Mouse (Mus musculus): ENCODE results near the gene Aqr. TPM values are rescaled to one million over a fixed set of nuclear protein-coding genes. Genes with fewer than 3 reads are reported as not detected.
"Not testable (repeated sequence)": the region's sequence is repeated elsewhere in the genome, so short reads cannot be mapped to it uniquely, and the experiment has no call there.

Aqr gene
- 60.8 and 63.2 TPM in 2 replicates for polyA plus RNA-seq (2014; fragmentation: Nextera tagmentation; extraction: Ambion mirVana)

DNA sequence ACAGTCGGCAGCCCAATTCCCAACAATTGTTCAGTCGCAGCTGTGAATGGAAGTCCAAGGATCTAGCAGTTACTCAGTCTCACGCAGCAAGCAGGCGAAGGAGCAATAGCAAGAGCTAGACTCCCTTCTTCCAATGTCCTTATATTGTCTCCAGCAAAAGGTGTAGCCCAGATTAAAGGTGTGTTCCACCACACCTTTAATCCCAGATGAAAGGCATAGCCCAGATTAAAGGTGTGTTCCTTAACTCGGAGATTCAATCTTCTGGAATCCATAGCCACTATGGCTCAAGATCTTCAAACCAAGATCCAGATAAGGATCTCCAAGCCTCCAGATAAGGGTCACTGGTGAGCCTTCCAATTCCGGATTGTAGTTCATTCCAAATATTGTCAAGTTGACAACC lies at the start of gene Aqr:
TSS of gene Aqr (minus strand) at position 101 of the 400 bp plus-strand sequence.
- not testable (repeated sequence) for H3K36me3 ChIP-seq (ENCODE audit: control insufficient read depth, insufficient read depth, low read length); DNase-seq (ENCODE audit: low spot score); H3K4me1 ChIP-seq (replicated peaks; ENCODE audit: control insufficient read depth, insufficient read depth, low read length); H3K27me3 ChIP-seq (ENCODE audit: control insufficient read depth, insufficient read depth, low read length); H3K9ac ChIP-seq (ENCODE audit: low read depth, low read length); H3K4me2 ChIP-seq (replicated peaks; ENCODE audit: low read depth, low read length); H3K27ac ChIP-seq (ENCODE audit: low read depth, low read length); H3K9me3 ChIP-seq (ENCODE audit: control insufficient read depth, low read length); ATAC-seq (ENCODE audit: low FRiP score); H3K4me3 ChIP-seq (ENCODE audit: low read depth, low read length)
- WGBS, result 89% methylated on average over 1 of the region's 6 CpGs

DNA sequence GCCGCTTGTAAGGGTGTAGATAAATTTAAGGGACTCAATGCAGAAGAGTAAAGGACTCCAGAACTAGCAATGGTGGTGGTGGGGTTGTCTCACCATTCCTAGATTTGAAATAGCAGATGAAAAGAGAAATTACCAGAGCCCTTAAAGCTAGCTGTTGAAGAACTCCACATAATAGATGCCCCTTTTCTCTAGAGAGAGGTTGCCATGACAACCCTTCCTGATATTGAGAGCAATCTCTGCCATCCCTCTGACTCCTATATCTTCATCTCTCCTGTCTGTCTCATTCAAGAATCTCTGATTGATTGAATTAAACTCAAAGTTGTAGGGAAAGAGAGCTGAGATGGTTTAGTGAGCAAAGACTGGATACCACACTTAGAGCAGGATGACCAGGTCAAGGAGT lies 49.7 kb upstream of the Aqr start:
- H3K27me3 ChIP-seq (ENCODE audit: control insufficient read depth, insufficient read depth, low read length), result no peaks in the 10 kb centered on the region
- no peaks in the 10 kb centered on the region for H3K36me3 ChIP-seq (ENCODE audit: control insufficient read depth, insufficient read depth, low read length)
- H3K9ac ChIP-seq (ENCODE audit: low read depth, low read length), result no peak overlapping the region
- H3K9me3 ChIP-seq (ENCODE audit: control insufficient read depth, low read length), result no peaks in the 10 kb centered on the region
- H3K4me1 ChIP-seq (replicated peaks; ENCODE audit: control insufficient read depth, insufficient read depth, low read length), result no peaks in the 10 kb centered on the region
- ATAC-seq (ENCODE audit: low FRiP score), result no peak
- WGBS, result 85% methylated on average over 1 of the region's 1 CpGs
- DNase-seq (ENCODE audit: low spot score), result peak; percentile 16
- no peak overlapping the region for H3K27ac ChIP-seq (ENCODE audit: low read depth, low read length)
- H3K4me3 ChIP-seq (ENCODE audit: low read depth, low read length), result no peak overlapping the region
- no peak overlapping the region for H3K4me2 ChIP-seq (replicated peaks; ENCODE audit: low read depth, low read length)

DNA sequence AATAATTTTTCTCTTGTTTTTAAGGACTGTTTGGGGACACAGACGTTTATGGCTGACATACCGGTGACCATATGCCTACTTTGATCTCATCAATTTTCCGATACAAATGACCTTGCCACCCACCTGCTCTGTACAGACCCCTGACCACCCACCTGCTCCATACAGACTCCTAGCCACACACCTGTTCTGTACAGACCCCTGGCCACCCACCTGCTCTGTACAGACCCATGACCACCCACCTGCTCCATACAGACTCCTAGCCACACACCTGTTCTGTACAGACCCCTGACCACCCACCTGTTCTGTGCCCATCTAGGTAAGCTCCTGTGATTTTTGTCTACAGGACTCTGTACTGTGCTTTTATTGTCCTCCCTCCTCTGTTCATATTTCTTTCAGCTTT lies 48.8 kb upstream of the Aqr start:
- Histone ChIP-seq H3K36me3 (ENCODE audit: control insufficient read depth, insufficient read depth, low read length) (no peaks in the 10 kb centered on the region), H3K4me3 (ENCODE audit: low read depth, low read length) (no peak overlapping the region), H3K4me2 (replicated peaks; ENCODE audit: low read depth, low read length) (no peak overlapping the region), H3K27ac (ENCODE audit: low read depth, low read length) (no peak overlapping the region), H3K27me3 (ENCODE audit: control insufficient read depth, insufficient read depth, low read length) (no peaks in the 10 kb centered on the region), H3K4me1 (replicated peaks; ENCODE audit: control insufficient read depth, insufficient read depth, low read length) (no peaks in the 10 kb centered on the region), H3K9me3 (ENCODE audit: control insufficient read depth, low read length) (no peaks in the 10 kb centered on the region), H3K9ac (ENCODE audit: low read depth, low read length) (no peak overlapping the region)
- 95% methylated on average over 3 of the region's 3 CpGs for WGBS
- ATAC-seq (ENCODE audit: low FRiP score) (0 out of 2 replicates have a peak, but pooled peaks have one; percentile 38), DNase-seq (ENCODE audit: low spot score) (no peak)

DNA sequence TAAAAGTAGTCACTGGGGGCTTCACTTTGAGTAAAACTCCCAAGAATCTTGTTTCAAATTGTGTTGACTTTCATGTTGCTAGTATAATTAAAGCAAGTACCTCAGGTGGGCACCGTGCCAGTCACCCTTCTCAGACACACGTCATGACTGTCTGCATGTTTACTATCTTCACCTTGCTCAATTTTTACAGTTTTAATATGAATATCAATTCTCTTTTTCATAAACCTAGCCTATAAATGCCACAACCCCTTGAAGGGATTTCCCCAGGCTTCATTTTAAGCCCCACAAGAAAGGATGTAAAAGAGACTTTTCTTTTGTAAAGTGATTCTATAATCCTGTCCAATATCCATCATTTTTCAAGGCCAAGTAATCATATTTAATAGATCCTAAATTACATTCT lies 44.4 kb upstream of the Aqr start:
- H3K4me3 ChIP-seq (ENCODE audit: low read depth, low read length), result no peak overlapping the region
- no peaks in the 10 kb centered on the region for H3K36me3 ChIP-seq (ENCODE audit: control insufficient read depth, insufficient read depth, low read length)
- H3K27me3 ChIP-seq (ENCODE audit: control insufficient read depth, insufficient read depth, low read length), result no peaks in the 10 kb centered on the region
- ATAC-seq (ENCODE audit: low FRiP score), result no peak
- no peak overlapping the region for H3K9ac ChIP-seq (ENCODE audit: low read depth, low read length)
- no peak overlapping the region for H3K4me2 ChIP-seq (replicated peaks; ENCODE audit: low read depth, low read length)
- H3K27ac ChIP-seq (ENCODE audit: low read depth, low read length), result no peak overlapping the region
- WGBS, result 82% methylated on average over 2 of the region's 2 CpGs
- H3K4me1 ChIP-seq (replicated peaks; ENCODE audit: control insufficient read depth, insufficient read depth, low read length), result no peaks in the 10 kb centered on the region
- H3K9me3 ChIP-seq (ENCODE audit: control insufficient read depth, low read length), result no peaks in the 10 kb centered on the region
- no peak for DNase-seq (ENCODE audit: low spot score)

DNA sequence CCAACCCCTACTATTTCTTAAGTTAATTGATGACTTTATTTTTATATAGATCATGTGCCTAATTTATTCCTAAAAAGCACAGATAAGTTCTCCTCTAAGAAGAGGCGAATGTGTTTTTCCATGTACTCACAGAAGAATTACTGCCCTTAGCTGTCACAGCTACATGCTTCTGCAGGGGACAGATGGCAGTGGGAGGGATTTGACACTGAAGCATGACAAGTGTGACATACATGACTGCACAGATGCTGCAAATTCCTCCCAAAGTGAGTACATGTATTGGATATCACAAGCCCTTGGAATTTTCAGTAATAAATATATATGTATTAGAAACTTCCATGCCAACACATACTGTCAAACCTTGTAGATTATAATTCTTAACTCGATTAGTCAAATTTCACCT lies 41.8 kb upstream of the Aqr start:
- Histone ChIP-seq H3K9me3 (ENCODE audit: control insufficient read depth, low read length) (no peaks in the 10 kb centered on the region), H3K4me2 (replicated peaks; ENCODE audit: low read depth, low read length) (no peak overlapping the region), H3K27me3 (ENCODE audit: control insufficient read depth, insufficient read depth, low read length) (no peaks in the 10 kb centered on the region), H3K4me3 (ENCODE audit: low read depth, low read length) (no peak overlapping the region), H3K4me1 (replicated peaks; ENCODE audit: control insufficient read depth, insufficient read depth, low read length) (no peaks in the 10 kb centered on the region), H3K27ac (ENCODE audit: low read depth, low read length) (no peak overlapping the region), H3K9ac (ENCODE audit: low read depth, low read length) (no peak overlapping the region), H3K36me3 (ENCODE audit: control insufficient read depth, insufficient read depth, low read length) (no peaks in the 10 kb centered on the region)
- ATAC-seq (ENCODE audit: low FRiP score) (no peak), DNase-seq (ENCODE audit: low spot score) (no peak)
- 80% methylated on average over 2 of the region's 2 CpGs for WGBS

DNA sequence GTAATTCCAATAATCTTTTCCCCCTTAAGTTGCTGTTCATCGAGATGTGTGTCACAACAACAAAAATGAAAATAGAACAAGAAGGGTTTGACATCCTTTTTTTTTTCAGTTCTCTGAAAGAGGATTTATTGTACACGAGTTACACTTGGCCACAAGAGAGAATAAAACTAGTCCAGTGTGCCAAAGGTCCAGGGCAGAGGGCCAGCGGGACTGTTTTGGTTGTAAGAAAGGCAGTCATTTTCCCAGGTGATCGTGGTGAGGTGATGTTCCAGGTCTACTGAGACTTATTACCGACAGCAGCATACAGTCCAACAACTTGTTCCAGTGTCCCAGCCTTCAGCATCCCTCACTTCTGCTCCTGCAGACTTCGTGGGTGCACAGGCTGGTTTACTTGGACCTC lies 18.2 kb upstream of the Aqr start:
- Histone ChIP-seq H3K4me2 (replicated peaks; ENCODE audit: low read depth, low read length) (no peak overlapping the region), H3K4me3 (ENCODE audit: low read depth, low read length) (no peak overlapping the region), H3K4me1 (replicated peaks; ENCODE audit: control insufficient read depth, insufficient read depth, low read length) (no peaks in the 10 kb centered on the region), H3K27ac (ENCODE audit: low read depth, low read length) (no peak overlapping the region), H3K9me3 (ENCODE audit: control insufficient read depth, low read length) (no peaks in the 10 kb centered on the region), H3K9ac (ENCODE audit: low read depth, low read length) (no peak overlapping the region), H3K27me3 (ENCODE audit: control insufficient read depth, insufficient read depth, low read length) (no peaks in the 10 kb centered on the region), H3K36me3 (ENCODE audit: control insufficient read depth, insufficient read depth, low read length) (no peaks in the 10 kb centered on the region)
- WGBS, result 72% methylated on average over 6 of the region's 6 CpGs
- ATAC-seq (ENCODE audit: low FRiP score) (no peak), DNase-seq (ENCODE audit: low spot score) (no peak)

DNA sequence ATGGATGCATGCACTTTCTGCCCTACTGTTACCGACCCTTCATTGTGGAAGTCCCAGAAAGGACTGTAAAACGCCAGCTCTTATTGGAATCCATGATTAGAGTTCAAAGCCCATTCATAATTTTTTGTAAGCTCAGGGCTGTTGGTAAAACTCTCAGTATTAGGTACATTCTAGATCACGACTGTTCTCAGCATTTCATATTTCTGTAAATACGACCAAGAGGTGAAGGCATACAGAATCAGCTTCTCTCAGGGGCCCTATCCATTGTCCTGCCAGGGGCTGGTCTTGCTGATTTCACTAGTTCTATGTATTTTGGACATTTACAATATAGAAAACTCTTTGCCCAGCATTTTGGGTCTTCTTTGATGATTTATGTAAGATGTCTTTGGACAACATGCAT lies 14.8 kb upstream of the Aqr start:
- peak; percentile 7; the same call in 1 of the 2 replicates for ATAC-seq (ENCODE audit: low FRiP score)

DNA sequence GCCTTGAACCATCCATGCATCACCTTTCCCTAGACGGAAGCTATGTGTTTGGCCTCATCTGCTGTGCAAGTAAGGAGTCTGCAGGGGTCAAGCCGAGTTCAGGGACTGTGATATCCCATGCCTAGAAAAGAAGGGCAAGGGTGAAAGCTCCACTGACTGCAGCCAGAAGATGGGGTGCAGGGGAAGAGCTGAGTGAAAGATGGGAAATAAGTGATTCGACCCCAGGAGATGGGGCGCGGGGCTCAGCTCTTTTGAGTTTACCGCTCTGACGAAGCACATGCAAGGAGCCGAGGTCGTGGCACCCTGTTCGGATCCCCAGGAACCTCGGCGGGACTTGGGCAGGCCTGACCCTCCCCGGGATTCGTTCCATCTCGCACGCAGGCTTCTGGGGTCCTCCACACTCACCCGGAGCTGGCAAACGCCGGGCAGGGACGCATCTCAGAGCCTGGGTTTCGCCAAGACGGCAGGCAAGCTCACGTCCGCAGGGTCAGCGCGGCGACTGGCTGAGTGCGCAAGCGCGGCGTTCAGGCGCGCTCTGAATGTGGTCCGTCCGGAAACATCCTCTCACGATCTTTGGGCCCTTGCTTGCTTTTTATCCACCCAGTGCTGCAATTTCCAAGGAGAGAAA lies 14.2 kb upstream of the Aqr start, which contains the start of gene Zfp770:
TSS of gene Zfp770 (minus strand) at position 538 of the 628 bp plus-strand sequence.
- H3K4me1 ChIP-seq (replicated peaks; ENCODE audit: control insufficient read depth, insufficient read depth, low read length), result no peaks in the 10 kb centered on the region
- H3K27me3 ChIP-seq (ENCODE audit: control insufficient read depth, insufficient read depth, low read length), result no peaks in the 10 kb centered on the region
- H3K4me2 ChIP-seq (replicated peaks; ENCODE audit: low read depth, low read length), result peak within 1 kb of the TSS; percentile 69
- peak within 1 kb of the TSS; percentile 42; the same call in 1 of the 2 replicates for H3K27ac ChIP-seq (ENCODE audit: low read depth, low read length)
- H3K4me3 ChIP-seq (ENCODE audit: low read depth, low read length), result peak within 1 kb of the TSS; percentile 79
- H3K36me3 ChIP-seq (ENCODE audit: control insufficient read depth, insufficient read depth, low read length), result 0 out of 2 replicates have a peak, but pooled peaks cover 2% of the 10 kb centered on the region
- no peaks in the 10 kb centered on the region for H3K9me3 ChIP-seq (ENCODE audit: control insufficient read depth, low read length)
- peak within 1 kb of the TSS; percentile 96 for H3K9ac ChIP-seq (ENCODE audit: low read depth, low read length)
- peak; percentile 90 for DNase-seq (ENCODE audit: low spot score)
- under 1% methylated on average over 36 of the region's 36 CpGs for WGBS
- ATAC-seq (ENCODE audit: low FRiP score), result peak; percentile 93

More for the DNA sequence above, 14.8 kb upstream of the Aqr start:
- H3K4me2 ChIP-seq (replicated peaks; ENCODE audit: low read depth, low read length), result peak overlapping the region; percentile 69
- DNase-seq (ENCODE audit: low spot score), result no peak
- H3K9me3 ChIP-seq (ENCODE audit: control insufficient read depth, low read length), result no peaks in the 10 kb centered on the region
- no peaks in the 10 kb centered on the region for H3K27me3 ChIP-seq (ENCODE audit: control insufficient read depth, insufficient read depth, low read length)
- peak overlapping the region; percentile 96 for H3K9ac ChIP-seq (ENCODE audit: low read depth, low read length)
- peak overlapping the region; percentile 79 for H3K4me3 ChIP-seq (ENCODE audit: low read depth, low read length)
- H3K4me1 ChIP-seq (replicated peaks; ENCODE audit: control insufficient read depth, insufficient read depth, low read length), result no peaks in the 10 kb centered on the region
- WGBS, result 42% methylated on average over 4 of the region's 4 CpGs
- H3K27ac ChIP-seq (ENCODE audit: low read depth, low read length), result no peak overlapping the region
- H3K36me3 ChIP-seq (ENCODE audit: control insufficient read depth, insufficient read depth, low read length), result no peaks in the 10 kb centered on the region

DNA sequence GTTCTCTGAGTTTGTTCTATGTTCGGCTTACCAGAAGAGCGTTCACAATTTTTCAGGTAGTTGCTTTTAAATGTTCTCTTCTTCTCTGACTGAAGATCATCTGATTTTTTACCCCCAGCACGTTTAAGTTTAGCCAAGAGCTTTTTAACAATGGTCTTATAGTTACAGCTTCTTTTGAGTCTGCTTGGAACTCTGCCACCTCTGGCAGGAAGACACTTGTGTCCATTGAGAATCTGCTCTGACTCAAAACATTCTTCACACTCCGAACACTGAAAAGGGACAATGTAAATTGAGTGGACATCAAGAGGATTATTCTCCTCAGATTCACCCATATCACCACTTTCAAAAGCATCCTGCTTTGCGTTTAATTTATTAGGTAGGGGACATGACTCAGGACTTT lies 9.6 kb upstream of the Aqr start:
- Histone ChIP-seq H3K9me3 (ENCODE audit: control insufficient read depth, low read length) (no peaks in the 10 kb centered on the region), H3K4me2 (replicated peaks; ENCODE audit: low read depth, low read length) (no peak overlapping the region), H3K9ac (ENCODE audit: low read depth, low read length) (no peak overlapping the region), H3K4me3 (ENCODE audit: low read depth, low read length) (no peak overlapping the region), H3K36me3 (ENCODE audit: control insufficient read depth, insufficient read depth, low read length) (0 out of 2 replicates have a peak, but pooled peaks cover 4% of the 10 kb centered on the region), H3K4me1 (replicated peaks; ENCODE audit: control insufficient read depth, insufficient read depth, low read length) (no peaks in the 10 kb centered on the region), H3K27ac (ENCODE audit: low read depth, low read length) (no peak overlapping the region), H3K27me3 (ENCODE audit: control insufficient read depth, insufficient read depth, low read length) (no peaks in the 10 kb centered on the region)
- WGBS, result 92% methylated on average over 5 of the region's 5 CpGs
- ATAC-seq (ENCODE audit: low FRiP score), result no peak
- DNase-seq (ENCODE audit: low spot score), result no peak

Measured in hindbrain, embryonic 11.5 days (tissue).